Mouse (Mus musculus): ENCODE measurements around the gene Lpar1. TPM values are rescaled to one million over a fixed set of nuclear protein-coding genes. Genes with fewer than 3 reads are reported as not detected.

Gene Lpar1
- polyA plus RNA-seq, 1 experiment from 2014 or later: 46.4 TPM

- no peak overlapping the region for H3K9ac ChIP-seq (replicated peaks)
- H3K27me3 ChIP-seq: no peaks in the 10 kb centered on the region
- H3K4me3 ChIP-seq: no peak overlapping the region
- no peaks in the 10 kb centered on the region for H3K36me3 ChIP-seq
- no peaks in the 10 kb centered on the region for H3K9me3 ChIP-seq
- WGBS: 94% methylated on average over 5 of the region's 5 CpGs
- 0 out of 2 replicates have a peak, but pooled peaks cover 5% of the 10 kb centered on the region for H3K4me1 ChIP-seq
- no peak overlapping the region for H3K4me2 ChIP-seq (replicated peaks)
- no peak overlapping the region for H3K27ac ChIP-seq (replicated peaks)
- ATAC-seq (ENCODE audit: low FRiP score, low read depth): no peak
Observed at GRCm38 (mm10) chr4:58469651-58470592, 83.8 kb downstream of the Lpar1 start.

- Histone ChIP-seq H3K9ac (replicated peaks) (no peak overlapping the region), H3K4me2 (replicated peaks) (no peak overlapping the region), H3K4me3 (no peak overlapping the region), H3K27ac (replicated peaks) (no peak overlapping the region), H3K4me1 (0 out of 2 replicates have a peak, but pooled peaks cover 5% of the 10 kb centered on the region), H3K9me3 (no peaks in the 10 kb centered on the region), H3K36me3 (no peaks in the 10 kb centered on the region), H3K27me3 (no peaks in the 10 kb centered on the region)
- 95% methylated on average over 7 of the region's 7 CpGs for WGBS
- ATAC-seq (ENCODE audit: low FRiP score, low read depth): no peak
Observed at GRCm38 (mm10) chr4:58469035-58469434, 84.7 kb downstream of the Lpar1 start.

- Histone ChIP-seq H3K4me1 (no peaks in the 10 kb centered on the region), H3K27ac (replicated peaks) (no peak overlapping the region), H3K9ac (replicated peaks) (no peak overlapping the region), H3K27me3 (no peaks in the 10 kb centered on the region), H3K4me2 (replicated peaks) (no peak overlapping the region), H3K9me3 (no peaks in the 10 kb centered on the region), H3K4me3 (no peak overlapping the region), H3K36me3 (no peaks in the 10 kb centered on the region)
- WGBS: 91% methylated on average over 5 of the region's 5 CpGs
- no peak for ATAC-seq (ENCODE audit: low FRiP score, low read depth)
Observed at GRCm38 (mm10) chr4:58465586-58465985, 88.1 kb downstream of the Lpar1 start.

GRCm38 (mm10) chr4:58464390-58465164 is 89.1 kb downstream of the Lpar1 start:
- no peaks in the 10 kb centered on the region for H3K4me1 ChIP-seq
- no peak overlapping the region for H3K4me3 ChIP-seq
- H3K4me2 ChIP-seq (replicated peaks): no peak overlapping the region
- no peak for ATAC-seq (ENCODE audit: low FRiP score, low read depth)
- no peaks in the 10 kb centered on the region for H3K36me3 ChIP-seq
- no peaks in the 10 kb centered on the region for H3K27me3 ChIP-seq
- H3K9me3 ChIP-seq: no peaks in the 10 kb centered on the region
- no peak overlapping the region for H3K9ac ChIP-seq (replicated peaks)
- H3K27ac ChIP-seq (replicated peaks): no peak overlapping the region
- WGBS: 94% methylated on average over 13 of the region's 13 CpGs

- WGBS: 94% methylated on average over 5 of the region's 5 CpGs
- Histone ChIP-seq H3K9ac (replicated peaks) (no peak overlapping the region), H3K36me3 (no peaks in the 10 kb centered on the region), H3K4me1 (no peaks in the 10 kb centered on the region), H3K4me2 (replicated peaks) (no peak overlapping the region), H3K27ac (replicated peaks) (no peak overlapping the region), H3K4me3 (no peak overlapping the region), H3K27me3 (no peaks in the 10 kb centered on the region), H3K9me3 (no peaks in the 10 kb centered on the region)
- no peak for ATAC-seq (ENCODE audit: low FRiP score, low read depth)
Observed at GRCm38 (mm10) chr4:58462990-58463389, 90.7 kb downstream of the Lpar1 start.

- 97% methylated on average over 2 of the region's 2 CpGs for WGBS
- no peaks in the 10 kb centered on the region for H3K27me3 ChIP-seq
Observed at GRCm38 (mm10) chr4:58462586-58462985, 91.1 kb downstream of the Lpar1 start.

GRCm38 (mm10) chr4:58453334-58453733 is 100.4 kb downstream of the Lpar1 start:
- Histone ChIP-seq H3K9me3 (no peaks in the 10 kb centered on the region), H3K4me2 (replicated peaks) (no peak overlapping the region), H3K27ac (replicated peaks) (no peak overlapping the region), H3K9ac (replicated peaks) (no peak overlapping the region), H3K36me3 (no peaks in the 10 kb centered on the region), H3K4me1 (no peaks in the 10 kb centered on the region), H3K4me3 (no peak overlapping the region), H3K27me3 (no peaks in the 10 kb centered on the region)
- 84% methylated on average over 4 of the region's 4 CpGs for WGBS
- no peak for ATAC-seq (ENCODE audit: low FRiP score, low read depth)

More at GRCm38 (mm10) chr4:58462586-58462985, 91.1 kb downstream of the Lpar1 start:
- no peaks in the 10 kb centered on the region for H3K36me3 ChIP-seq
- H3K9me3 ChIP-seq: no peaks in the 10 kb centered on the region
- no peak overlapping the region for H3K4me2 ChIP-seq (replicated peaks)
- no peak for ATAC-seq (ENCODE audit: low FRiP score, low read depth)
- no peak overlapping the region for H3K4me3 ChIP-seq
- H3K9ac ChIP-seq (replicated peaks): no peak overlapping the region
- no peaks in the 10 kb centered on the region for H3K4me1 ChIP-seq
- no peak overlapping the region for H3K27ac ChIP-seq (replicated peaks)

- H3K9ac ChIP-seq (replicated peaks): no peak overlapping the region
- H3K4me2 ChIP-seq (replicated peaks): no peak overlapping the region
- no peak overlapping the region for H3K27ac ChIP-seq (replicated peaks)
- H3K27me3 ChIP-seq: no peaks in the 10 kb centered on the region
- WGBS: 92% methylated on average over 3 of the region's 3 CpGs
- ATAC-seq (ENCODE audit: low FRiP score, low read depth): no peak
- no peaks in the 10 kb centered on the region for H3K9me3 ChIP-seq
- no peaks in the 10 kb centered on the region for H3K4me1 ChIP-seq
- no peaks in the 10 kb centered on the region for H3K36me3 ChIP-seq
- H3K4me3 ChIP-seq: no peak overlapping the region
Observed at GRCm38 (mm10) chr4:58448825-58449224, 104.9 kb downstream of the Lpar1 start.

- H3K36me3 ChIP-seq: no peaks in the 10 kb centered on the region
- no peak overlapping the region for H3K27ac ChIP-seq (replicated peaks)
- WGBS: 84% methylated on average over 7 of the region's 7 CpGs
- H3K4me3 ChIP-seq: no peak overlapping the region
- H3K4me2 ChIP-seq (replicated peaks): no peak overlapping the region
- no peaks in the 10 kb centered on the region for H3K9me3 ChIP-seq
- no peaks in the 10 kb centered on the region for H3K27me3 ChIP-seq
- ATAC-seq (ENCODE audit: low FRiP score, low read depth): no peak
- H3K4me1 ChIP-seq: no peaks in the 10 kb centered on the region
- no peak overlapping the region for H3K9ac ChIP-seq (replicated peaks)
Observed at GRCm38 (mm10) chr4:58447841-58448240, 105.9 kb downstream of the Lpar1 start.

GRCm38 (mm10) chr4:58445846-58446245 is 107.9 kb downstream of the Lpar1 start:
- Histone ChIP-seq H3K36me3 (no peaks in the 10 kb centered on the region), H3K4me3 (no peak overlapping the region), H3K9me3 (no peaks in the 10 kb centered on the region), H3K4me1 (no peaks in the 10 kb centered on the region), H3K27me3 (no peaks in the 10 kb centered on the region), H3K27ac (replicated peaks) (no peak overlapping the region), H3K9ac (replicated peaks) (no peak overlapping the region), H3K4me2 (replicated peaks) (no peak overlapping the region)
- no peak for ATAC-seq (ENCODE audit: low FRiP score, low read depth)
- WGBS: 78% methylated on average over 6 of the region's 6 CpGs

GRCm38 (mm10) chr4:58442338-58442737 is 111.4 kb downstream of the Lpar1 start:
- Histone ChIP-seq H3K27ac (replicated peaks) (no peak overlapping the region), H3K9me3 (no peaks in the 10 kb centered on the region), H3K4me2 (replicated peaks) (no peak overlapping the region), H3K4me3 (no peak overlapping the region), H3K27me3 (no peaks in the 10 kb centered on the region), H3K36me3 (no peaks in the 10 kb centered on the region), H3K4me1 (peaks cover 6% of the 10 kb centered on the region; the same call in 1 of the 2 replicates), H3K9ac (replicated peaks) (no peak overlapping the region)
- WGBS: 50% methylated on average over 5 of the region's 5 CpGs
- ATAC-seq (ENCODE audit: low FRiP score, low read depth): no peak

- WGBS: 72% methylated on average over 7 of the region's 7 CpGs
- Histone ChIP-seq H3K4me3 (no peak overlapping the region), H3K4me1 (peaks cover 6% of the 10 kb centered on the region; the same call in 1 of the 2 replicates), H3K27me3 (no peaks in the 10 kb centered on the region), H3K4me2 (replicated peaks) (no peak overlapping the region), H3K9me3 (no peaks in the 10 kb centered on the region), H3K36me3 (no peaks in the 10 kb centered on the region), H3K27ac (replicated peaks) (0 out of 2 replicates have a peak overlapping the region, but pooled peaks have one; percentile 25), H3K9ac (replicated peaks) (no peak overlapping the region)
- no peak for ATAC-seq (ENCODE audit: low FRiP score, low read depth)
Observed at GRCm38 (mm10) chr4:58438654-58439053, 115.0 kb downstream of the Lpar1 start.
